Comparison of ENCODE assay signal across 9 mouse cellular contexts in the genomic region with DNA sequence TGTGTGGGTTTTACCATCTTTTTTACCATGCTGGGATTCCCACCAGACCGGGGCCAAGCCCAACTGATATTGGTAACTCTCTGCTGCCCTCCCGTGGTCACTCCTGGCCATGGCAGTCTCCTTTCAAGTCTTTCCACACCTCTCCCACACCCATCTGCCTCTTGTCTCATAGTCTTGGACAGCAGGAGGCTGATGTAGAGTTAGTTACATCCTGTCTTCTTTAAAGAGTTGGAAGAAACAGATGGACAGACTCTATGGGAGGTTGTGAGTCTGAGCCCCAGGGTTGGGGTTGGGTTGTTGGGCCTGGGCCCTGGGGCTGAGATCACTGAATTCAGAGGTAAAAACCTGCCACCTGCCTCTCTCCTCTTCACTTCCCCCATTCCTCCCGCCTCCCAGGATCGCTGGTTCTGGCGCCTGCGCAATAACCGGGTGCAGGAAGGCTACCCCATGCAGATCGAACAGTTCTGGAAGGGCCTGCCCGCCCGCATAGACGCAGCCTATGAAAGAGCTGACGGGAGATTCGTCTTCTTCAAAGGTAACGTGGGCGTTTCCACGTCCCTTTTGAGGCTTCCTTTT. TPM values are rescaled to one million over a fixed set of nuclear protein-coding genes. Genes with fewer than 3 reads are reported as not detected.
DNase-seq lines count a peak whose midpoint lies in the region; ATAC-seq and TF ChIP-seq lines count a peak whose summit lies in the region.
"Had no signal": no experiment of that assay in that cellular context is flagged by ENCODE, and none has a peak within 500 bp of the region (broad histone marks: within the 10 kb centered on the region; RNA-seq: fewer than 3 reads in every experiment).

No protein-coding gene starts in this region.

- no peak overlapping the region for H3K4me3 ChIP-seq in kidney, adult 2 months (ENCODE audit: insufficient read depth, low read depth, low read length)
- H3K4me3 ChIP-seq in kidney, embryonic 15.5 days (replicated peaks): no peak overlapping the region
- H3K4me3 ChIP-seq in embryonic facial prominence, embryonic 10.5 days: no peak overlapping the region
- no peak overlapping the region for H3K4me3 ChIP-seq in testis, adult 2 months (ENCODE audit: control insufficient read depth, low read depth, low read length)
- H3K4me3 ChIP-seq: erythroblast, embryonic 14.5 days had no signal

- H3K9ac ChIP-seq in kidney, embryonic 15.5 days: no peak overlapping the region

- H3K4me2 ChIP-seq in kidney, embryonic 15.5 days: no peak overlapping the region

- no peak for ATAC-seq in kidney, embryonic 15.5 days (replicated peaks; ENCODE audit: low FRiP score)

- DNase-seq in kidney, adult 2 months: peak; percentile 73
- DNase-seq in adrenal gland, postnatal 25 days: peak; percentile 87
- peak; percentile 85 for DNase-seq in embryonic facial prominence, embryonic 10.5 days (ENCODE audit: low spot score)
- DNase-seq in heart, postnatal 14 days: peak; percentile 77 to 80
- peak; percentile 65 to 95 for DNase-seq in left cerebral cortex, adult 9 months (ENCODE audit: low spot score in 2 of 2)
- peak; percentile 91 for DNase-seq in naive thymus-derived CD4-positive, alpha-beta T cell, adult 2 months (ENCODE audit: low read depth)

- no peak overlapping the region for H3K27ac ChIP-seq in kidney, adult 2 months (ENCODE audit: insufficient read depth, low read depth, low read length)
- no peak overlapping the region for H3K27ac ChIP-seq in kidney, embryonic 15.5 days
- H3K27ac ChIP-seq in embryonic facial prominence, embryonic 10.5 days (replicated peaks): no peak overlapping the region
- H3K27ac ChIP-seq in testis, adult 2 months (ENCODE audit: control insufficient read depth, insufficient read depth, low read depth, low read length): no peak overlapping the region

- TF ChIP-seq POLR2A in kidney, adult 2 months (IDR thresholded peaks at IDR 0.05; ENCODE audit: low read depth, low read length): no peak
- TF ChIP-seq POLR2A in testis, adult 2 months (IDR thresholded peaks at IDR 0.05; ENCODE audit: control insufficient read depth, low read depth, low read length): no peak

- no peaks in the 10 kb centered on the region for H3K27me3 ChIP-seq in kidney, adult 2 months (replicated peaks; ENCODE audit: control insufficient read depth, insufficient read depth, low read length)
- no peaks in the 10 kb centered on the region for H3K27me3 ChIP-seq in kidney, embryonic 15.5 days
- 0 out of 2 replicates have a peak, but pooled peaks cover 3% of the 10 kb centered on the region for H3K27me3 ChIP-seq in embryonic facial prominence, embryonic 10.5 days (replicated peaks; ENCODE audit: low read depth, poor library complexity, severe bottlenecking)
- H3K27me3 ChIP-seq in testis, adult 2 months (ENCODE audit: control insufficient read depth, insufficient read depth, low read length): no peaks in the 10 kb centered on the region

- no peaks in the 10 kb centered on the region for H3K4me1 ChIP-seq in kidney, adult 2 months (ENCODE audit: control insufficient read depth, insufficient read depth, low read length)
- no peaks in the 10 kb centered on the region for H3K4me1 ChIP-seq in kidney, embryonic 15.5 days
- peaks cover 10% of the 10 kb centered on the region for H3K4me1 ChIP-seq in embryonic facial prominence, embryonic 10.5 days
- H3K4me1 ChIP-seq in testis, adult 2 months (ENCODE audit: control insufficient read depth, insufficient read depth, low read length): no peaks in the 10 kb centered on the region; the same call in 1 of the 2 replicates

- intact Hi-C loops in heart, postnatal 14 days (cut with DNase I): loop anchor here (5.0 kb wide), 1 partner anchor 115 kb away; no protein-coding TSS in a partner anchor

- WGBS in kidney, adult 2 months: 40% methylated on average over 16 of the region's 16 CpGs
- WGBS in kidney, embryonic 15.5 days: 36% methylated on average over 16 of the region's 16 CpGs
- WGBS in embryonic facial prominence, embryonic 10.5 days: 44% methylated on average over 16 of the region's 16 CpGs

- H3K9me3 ChIP-seq in kidney, embryonic 15.5 days (replicated peaks): no peaks in the 10 kb centered on the region
- H3K9me3 ChIP-seq in embryonic facial prominence, embryonic 10.5 days: no peaks in the 10 kb centered on the region

- no peaks in the 10 kb centered on the region for H3K36me3 ChIP-seq in kidney, adult 2 months (ENCODE audit: control insufficient read depth, insufficient read depth, low read length)
- no peaks in the 10 kb centered on the region for H3K36me3 ChIP-seq in kidney, embryonic 15.5 days
- no peaks in the 10 kb centered on the region for H3K36me3 ChIP-seq in embryonic facial prominence, embryonic 10.5 days (replicated peaks)
- no peaks in the 10 kb centered on the region for H3K36me3 ChIP-seq in testis, adult 2 months (ENCODE audit: control insufficient read depth, insufficient read depth, low read length)

- TF ChIP-seq CTCF in kidney, adult 2 months (conservative IDR thresholded peaks at IDR 0.05; ENCODE audit: insufficient read depth, insufficient read length, low read depth, low read length): peak; percentile 96
- TF ChIP-seq CTCF in testis, adult 2 months (IDR thresholded peaks at IDR 0.05; ENCODE audit: control insufficient read depth, insufficient read depth, insufficient replicate concordance, low read depth, low read length): peak; percentile 88

RNA-seq across cellular contexts. Expression of a gene that starts 7.3 kb away (rescaled TPM):
- polyA plus RNA-seq in kidney, adult 2 months (2012; rRNA removed): 56.4 and 69.9 TPM in 2 replicates
- polyA plus RNA-seq in kidney, embryonic 15.5 days (2015; fragmentation: Nextera tagmentation; extraction: Ambion mirVana): 14.5 and 18.1 TPM in 2 replicates
- 159 and 181 TPM in 2 replicates for total RNA-seq in adrenal gland, postnatal 25 days (2021)
- 7.1 and 8.4 TPM in 2 replicates for polyA plus RNA-seq in embryonic facial prominence, embryonic 10.5 days (2016; fragmentation: Nextera tagmentation; extraction: Ambion mirVana)
- total RNA-seq in heart, postnatal 14 days (2021): 10 to 100 TPM; 19.1 to 19.3 TPM
- 24.4 and 29.9 TPM in 2 replicates for polyA plus RNA-seq in testis, adult 2 months (2012; rRNA removed)

RNA-seq across cellular contexts. Expression of a gene that starts 14.8 kb away (rescaled TPM):
- polyA plus RNA-seq in kidney, adult 2 months (2012; rRNA removed): 108 and 113 TPM in 2 replicates
- polyA plus RNA-seq in kidney, embryonic 15.5 days (2015; fragmentation: Nextera tagmentation; extraction: Ambion mirVana): 204 and 210 TPM in 2 replicates
- 112 and 131 TPM in 2 replicates for total RNA-seq in adrenal gland, postnatal 25 days (2021)
- polyA plus RNA-seq in embryonic facial prominence, embryonic 10.5 days (2016; fragmentation: Nextera tagmentation; extraction: Ambion mirVana): 247 and 259 TPM in 2 replicates
- 10 to 100 TPM; 54.3 to 69.8 TPM for total RNA-seq in heart, postnatal 14 days (2021)
- 41.2 and 44.7 TPM in 2 replicates for polyA plus RNA-seq in testis, adult 2 months (2012; rRNA removed)

RNA-seq across cellular contexts. Expression of a gene that starts 22.7 kb away (rescaled TPM):
- polyA plus RNA-seq in kidney, adult 2 months (2012; rRNA removed): 0.03 TPM in 1 of 2 replicates, not detected in the other
- polyA plus RNA-seq in kidney, embryonic 15.5 days (2015; fragmentation: Nextera tagmentation; extraction: Ambion mirVana): 0.15 and 0.19 TPM in 2 replicates
- 0.06 TPM in 1 of 2 replicates, not detected in the other for total RNA-seq in adrenal gland, postnatal 25 days (2021)
- polyA plus RNA-seq in embryonic facial prominence, embryonic 10.5 days (2016; fragmentation: Nextera tagmentation; extraction: Ambion mirVana): 0.29 and 0.41 TPM in 2 replicates
- not detected for total RNA-seq in heart, postnatal 14 days (2021)
- polyA plus RNA-seq in testis, adult 2 months (2012; rRNA removed): not detected in 2 replicates
- polyA plus RNA-seq: erythroblast, embryonic 14.5 days had no signal

RNA-seq across cellular contexts. Expression of a gene that starts 36.8 kb away (rescaled TPM):
- polyA plus RNA-seq in kidney, adult 2 months (2012; rRNA removed): 0.12 and 0.14 TPM in 2 replicates
- polyA plus RNA-seq in kidney, embryonic 15.5 days (2015; fragmentation: Nextera tagmentation; extraction: Ambion mirVana): 0.14 and 0.16 TPM in 2 replicates
- total RNA-seq in adrenal gland, postnatal 25 days (2021): 1.9 and 2.3 TPM in 2 replicates
- 0.30 and 0.44 TPM in 2 replicates for polyA plus RNA-seq in embryonic facial prominence, embryonic 10.5 days (2016; fragmentation: Nextera tagmentation; extraction: Ambion mirVana)
- under 1 TPM in 1 of 2 experiments, not detected in 1; 0.07 TPM for total RNA-seq in heart, postnatal 14 days (2021)
- polyA plus RNA-seq in testis, adult 2 months (2012; rRNA removed): 1.6 and 2.1 TPM in 2 replicates
